Mouse (Mus musculus) thymus, postnatal 0 days (tissue): ENCODE measurements around the gene Ptgr2. TPM values are rescaled to one million over a fixed set of nuclear protein-coding genes. Genes with fewer than 3 reads are reported as not detected.
"Not testable (repeated sequence)": the region's sequence is repeated elsewhere in the genome, so short reads cannot be mapped to it uniquely, and the experiment has no call there.

ENCODE experiments used
- DNase-seq: peaks from one replicate; pipeline ENCODE4 v3.0.0-alpha.2; 2015; ENCODE audit warnings: low spot score
- polyA plus RNA-seq: library from polyadenylated mRNA; unstranded; fragments of >200 nt; fragmentation: Nextera tagmentation; extraction: Ambion mirVana; gene quantifications from 2 replicates; pipeline ENCODE4 v1.2.1, GENCODE M21; 2015

The Ptgr2 gene
- polyA plus RNA-seq, 1 experiment from 2014 or later = 35.7 TPM

GRCm38 (mm10) chr12:84304101-84304500 lies 19.1 kb downstream of the Ptgr2 start:
- no peak for DNase-seq

GRCm38 (mm10) chr12:84304554-84304953 lies 19.5 kb downstream of the Ptgr2 start:
- DNase-seq = no peak

- DNase-seq = no peak
Observed at GRCm38 (mm10) chr12:84311306-84311705, 26.3 kb downstream of the Ptgr2 start.

GRCm38 (mm10) chr12:84316006-84316405 lies 31.0 kb downstream of the Ptgr2 start:
- DNase-seq = no peak

GRCm38 (mm10) chr12:84316721-84317621 lies 31.9 kb downstream of the Ptgr2 start, which contains the start of gene Zfp410:
Gene Zfp410, plus strand, starts transcription at chr12:84316852.
- DNase-seq = peak; percentile 85

- DNase-seq = no peak
Observed at GRCm38 (mm10) chr12:84327111-84327512, 42.1 kb downstream of the Ptgr2 start.

GRCm38 (mm10) chr12:84336963-84337625 lies 52.1 kb downstream of the Ptgr2 start:
- DNase-seq = no peak

GRCm38 (mm10) chr12:84347192-84347591 lies 62.2 kb downstream of the Ptgr2 start:
- DNase-seq = no peak

GRCm38 (mm10) chr12:84358699-84359098 lies 73.7 kb downstream of the Ptgr2 start:
- not testable (repeated sequence) for DNase-seq

GRCm38 (mm10) chr12:84361555-84362489 lies 76.8 kb downstream of the Ptgr2 start, which contains the start of the genes Coq6 and Fam161b:
Gene Coq6, plus strand, starts transcription at chr12:84361657.
Gene Fam161b, minus strand, starts transcription at chr12:84361833.
- DNase-seq = peak; percentile 98

GRCm38 (mm10) chr12:84362872-84363271 lies 77.8 kb downstream of the Ptgr2 start:
- DNase-seq = no peak

GRCm38 (mm10) chr12:84364291-84364690 lies 79.3 kb downstream of the Ptgr2 start:
- no peak for DNase-seq

GRCm38 (mm10) chr12:84365137-84365536 lies 80.1 kb downstream of the Ptgr2 start:
- no peak for DNase-seq

Other genes starting within 250 kb of the Ptgr2 start
- gene Acot4, start 246.9 kb upstream of the Ptgr2 start, polyA plus RNA-seq = 0.14 and 0.36 TPM in 2 replicates
- gene Gm49366, start 246.3 kb upstream of the Ptgr2 start, polyA plus RNA-seq = not detected in 2 replicates
- gene Acot3, start 233.1 kb upstream of the Ptgr2 start, polyA plus RNA-seq = not detected in 2 replicates
- 1.8 and 1.9 TPM in 2 replicates for gene Acot5, start 215.9 kb upstream of the Ptgr2 start, polyA plus RNA-seq
- gene Acot6, start 184.6 kb upstream of the Ptgr2 start, polyA plus RNA-seq = 0.62 and 0.95 TPM in 2 replicates
- gene Dnal1, start 170.9 kb upstream of the Ptgr2 start, polyA plus RNA-seq = 1.6 and 2.1 TPM in 2 replicates
- 0.18 and 0.22 TPM in 2 replicates for gene Pnma1, start 136.7 kb upstream of the Ptgr2 start, polyA plus RNA-seq
- gene Elmsan1, start 66.4 kb upstream of the Ptgr2 start, polyA plus RNA-seq = 5.1 and 6.3 TPM in 2 replicates
- gene Zfp410, start 31.6 kb downstream of the Ptgr2 start, polyA plus RNA-seq = 87.5 and 93.0 TPM in 2 replicates
- 30.3 and 36.6 TPM in 2 replicates for gene Coq6, start 76.4 kb downstream of the Ptgr2 start, polyA plus RNA-seq
- 1.1 and 1.2 TPM in 2 replicates for gene Fam161b, start 76.6 kb downstream of the Ptgr2 start, polyA plus RNA-seq
- 50.0 and 52.7 TPM in 2 replicates for gene Entpd5, start 123.8 kb downstream of the Ptgr2 start, polyA plus RNA-seq
- gene Bbof1, start 123.8 kb downstream of the Ptgr2 start, polyA plus RNA-seq = 1.7 and 2.8 TPM in 2 replicates
- gene Rnf113a2, start 132.0 kb downstream of the Ptgr2 start, polyA plus RNA-seq = 48.7 and 48.9 TPM in 2 replicates
- gene Aldh6a1, start 165.8 kb downstream of the Ptgr2 start, polyA plus RNA-seq = 16.0 and 17.3 TPM in 2 replicates
- 22.3 and 24.2 TPM in 2 replicates for gene Lin52, start 166.2 kb downstream of the Ptgr2 start, polyA plus RNA-seq